Mouse (Mus musculus): ENCODE measurements around the gene Fsip1. TPM values are rescaled to one million over a fixed set of nuclear protein-coding genes. Genes with fewer than 3 reads are reported as not detected.
A peak's percentile ranks its signal among the peaks of the same experiment; 100 is the strongest.

The Fsip1 gene
- polyA plus RNA-seq, 1 experiment from 2014 or later: 4.5 TPM

GRCm38 (mm10) chr2:118263914-118264201 is 7.1 kb upstream of the Fsip1 start:
- ATAC-seq: no peak
- Histone ChIP-seq H3K4me2 (ENCODE audit: low read length) (no peak overlapping the region), H3K9me3 (ENCODE audit: control insufficient read depth, low read length) (no peaks in the 10 kb centered on the region), H3K9ac (replicated peaks; ENCODE audit: low read depth, low read length) (no peak overlapping the region), H3K36me3 (ENCODE audit: control insufficient read depth, insufficient read depth) (no peaks in the 10 kb centered on the region), H3K27me3 (replicated peaks; ENCODE audit: control insufficient read depth, insufficient read depth, low read length) (no peaks in the 10 kb centered on the region), H3K4me3 (replicated peaks; ENCODE audit: low read length) (no peak overlapping the region), H3K4me1 (replicated peaks; ENCODE audit: control insufficient read depth, insufficient read depth, low read length) (peaks cover 5% of the 10 kb centered on the region; the same call in 1 of the 2 replicates), H3K27ac (ENCODE audit: low read length) (no peak overlapping the region)
- WGBS: 63% methylated on average over 2 of the region's 2 CpGs

DNA sequence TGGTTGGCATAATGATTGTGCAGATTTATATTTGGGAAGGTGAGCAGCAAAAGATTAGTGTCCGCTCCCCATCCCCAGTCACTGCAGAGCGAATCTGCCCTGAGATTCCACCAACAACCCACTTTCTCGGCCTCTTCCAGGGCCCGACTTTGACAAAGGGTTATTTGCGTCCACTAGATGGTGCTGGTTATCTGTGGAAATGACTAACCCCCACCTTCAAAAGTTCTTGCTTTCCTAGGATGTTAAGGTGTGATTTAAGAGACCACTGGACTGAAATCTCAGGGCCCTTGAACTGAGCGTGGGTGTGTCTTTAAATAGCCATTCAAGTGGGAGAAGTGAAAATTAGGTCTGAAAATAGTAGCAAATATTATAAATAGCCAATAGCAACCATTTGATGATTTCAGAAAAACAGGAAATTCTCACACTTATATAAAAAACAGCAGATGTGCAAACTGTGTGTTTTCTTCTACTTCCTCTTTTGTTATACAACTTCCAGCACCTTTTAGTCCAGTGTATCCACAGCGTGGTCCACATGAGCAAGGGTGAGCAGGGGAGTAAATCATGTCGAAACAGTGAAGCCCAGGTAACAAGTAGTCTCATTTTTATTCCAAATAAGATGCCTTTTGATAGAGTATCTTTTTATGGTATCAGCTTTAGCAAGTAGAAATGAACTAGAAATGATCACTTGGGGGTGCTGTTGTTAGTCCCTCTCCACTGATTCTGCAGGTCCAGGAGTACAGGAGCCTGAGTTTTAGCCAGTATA is 6.6 kb upstream of the Fsip1 start:
- Histone ChIP-seq H3K27ac (ENCODE audit: low read length) (peak overlapping the region; percentile 71), H3K9ac (replicated peaks; ENCODE audit: low read depth, low read length) (no peak overlapping the region), H3K36me3 (ENCODE audit: control insufficient read depth, insufficient read depth) (no peaks in the 10 kb centered on the region), H3K4me3 (replicated peaks; ENCODE audit: low read length) (no peak overlapping the region), H3K4me1 (replicated peaks; ENCODE audit: control insufficient read depth, insufficient read depth, low read length) (peaks cover 5% of the 10 kb centered on the region; the same call in 1 of the 2 replicates), H3K27me3 (replicated peaks; ENCODE audit: control insufficient read depth, insufficient read depth, low read length) (no peaks in the 10 kb centered on the region), H3K9me3 (ENCODE audit: control insufficient read depth, low read length) (no peaks in the 10 kb centered on the region), H3K4me2 (ENCODE audit: low read length) (peak overlapping the region; percentile 32)
- WGBS: 19% methylated on average over 8 of the region's 8 CpGs
- peak; percentile 75 for ATAC-seq

GRCm38 (mm10) chr2:118262673-118263072 is 5.9 kb upstream of the Fsip1 start:
- ATAC-seq: peak; percentile 90
- Histone ChIP-seq H3K4me1 (replicated peaks; ENCODE audit: control insufficient read depth, insufficient read depth, low read length) (peaks cover 5% of the 10 kb centered on the region; the same call in 1 of the 2 replicates), H3K9me3 (ENCODE audit: control insufficient read depth, low read length) (no peaks in the 10 kb centered on the region), H3K9ac (replicated peaks; ENCODE audit: low read depth, low read length) (no peak overlapping the region), H3K4me3 (replicated peaks; ENCODE audit: low read length) (no peak overlapping the region), H3K27me3 (replicated peaks; ENCODE audit: control insufficient read depth, insufficient read depth, low read length) (no peaks in the 10 kb centered on the region), H3K27ac (ENCODE audit: low read length) (peak overlapping the region; percentile 71), H3K36me3 (ENCODE audit: control insufficient read depth, insufficient read depth) (no peaks in the 10 kb centered on the region), H3K4me2 (ENCODE audit: low read length) (peak overlapping the region; percentile 32)
- 42% methylated on average over 8 of the region's 8 CpGs for WGBS

DNA sequence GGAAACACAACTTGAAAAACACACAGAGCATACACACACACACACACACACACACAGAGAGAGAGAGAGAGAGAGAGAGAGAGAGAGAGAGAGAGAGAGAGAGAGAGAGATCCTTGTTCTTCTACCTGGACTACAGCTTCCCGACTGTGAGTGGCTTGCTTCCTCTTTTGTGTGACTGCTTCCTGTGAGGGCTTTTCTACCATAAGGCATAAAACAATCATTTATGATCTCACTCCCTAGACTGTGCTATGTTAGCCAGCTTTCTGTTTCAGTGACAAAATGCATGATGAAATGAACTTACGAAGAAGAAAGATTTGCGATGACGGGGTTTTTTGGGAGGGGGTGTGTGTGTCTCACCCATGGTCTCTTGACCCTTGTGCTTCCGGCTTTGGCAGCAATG is 3.0 kb upstream of the Fsip1 start:
- Histone ChIP-seq H3K4me3 (replicated peaks; ENCODE audit: low read length) (no peak overlapping the region), H3K36me3 (ENCODE audit: control insufficient read depth, insufficient read depth) (no peaks in the 10 kb centered on the region), H3K4me2 (ENCODE audit: low read length) (no peak overlapping the region), H3K27me3 (replicated peaks; ENCODE audit: control insufficient read depth, insufficient read depth, low read length) (no peaks in the 10 kb centered on the region), H3K27ac (ENCODE audit: low read length) (no peak overlapping the region), H3K9ac (replicated peaks; ENCODE audit: low read depth, low read length) (no peak overlapping the region), H3K4me1 (replicated peaks; ENCODE audit: control insufficient read depth, insufficient read depth, low read length) (peaks cover 7% of the 10 kb centered on the region), H3K9me3 (ENCODE audit: control insufficient read depth, low read length) (no peaks in the 10 kb centered on the region)
- no peak for ATAC-seq
- 87% methylated on average over 5 of the region's 5 CpGs for WGBS

DNA sequence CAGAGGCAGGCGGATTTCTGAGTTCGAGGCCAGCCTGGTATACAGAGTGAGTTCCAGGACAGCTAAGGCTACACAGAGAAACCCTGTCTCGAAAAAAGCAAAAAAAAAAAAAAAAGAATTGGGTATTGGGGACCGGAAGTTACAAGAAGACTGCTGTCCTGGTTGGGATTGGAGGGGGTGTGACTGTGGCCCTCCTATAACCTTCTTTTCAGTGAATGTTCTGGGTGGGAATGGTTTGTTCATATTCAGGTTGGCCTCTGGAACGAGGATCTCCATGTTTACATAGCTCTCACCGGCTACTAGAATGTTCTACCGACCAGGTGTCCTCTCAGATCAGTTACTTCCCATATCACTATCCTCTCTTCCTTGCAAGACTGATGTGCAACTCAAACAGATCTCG is 328 bp upstream of the Fsip1 start:
- H3K27ac ChIP-seq (ENCODE audit: low read length): no peak overlapping the region
- ATAC-seq: no peak
- peaks cover 7% of the 10 kb centered on the region for H3K4me1 ChIP-seq (replicated peaks; ENCODE audit: control insufficient read depth, insufficient read depth, low read length)
- H3K9ac ChIP-seq (replicated peaks; ENCODE audit: low read depth, low read length): no peak overlapping the region
- no peaks in the 10 kb centered on the region for H3K9me3 ChIP-seq (ENCODE audit: control insufficient read depth, low read length)
- no peaks in the 10 kb centered on the region for H3K27me3 ChIP-seq (replicated peaks; ENCODE audit: control insufficient read depth, insufficient read depth, low read length)
- WGBS: 81% methylated on average over 8 of the region's 8 CpGs
- H3K4me2 ChIP-seq (ENCODE audit: low read length): peak overlapping the region; percentile 75
- no peaks in the 10 kb centered on the region for H3K36me3 ChIP-seq (ENCODE audit: control insufficient read depth, insufficient read depth)
- H3K4me3 ChIP-seq (replicated peaks; ENCODE audit: low read length): peak overlapping the region; percentile 48

- WGBS: 73% methylated on average over 8 of the region's 8 CpGs
- H3K4me1 ChIP-seq (replicated peaks; ENCODE audit: control insufficient read depth, insufficient read depth, low read length): peaks cover 3% of the 10 kb centered on the region; the same call in 1 of the 2 replicates
- no peak for ATAC-seq
- H3K27me3 ChIP-seq (replicated peaks; ENCODE audit: control insufficient read depth, insufficient read depth, low read length): no peaks in the 10 kb centered on the region
- no peaks in the 10 kb centered on the region for H3K36me3 ChIP-seq (ENCODE audit: control insufficient read depth, insufficient read depth)
- no peaks in the 10 kb centered on the region for H3K9me3 ChIP-seq (ENCODE audit: control insufficient read depth, low read length)
- no peak overlapping the region for H3K4me2 ChIP-seq (ENCODE audit: low read length)
- no peak overlapping the region for H3K4me3 ChIP-seq (replicated peaks; ENCODE audit: low read length)
- no peak overlapping the region for H3K9ac ChIP-seq (replicated peaks; ENCODE audit: low read depth, low read length)
- H3K27ac ChIP-seq (ENCODE audit: low read length): no peak overlapping the region
Observed at GRCm38 (mm10) chr2:118254516-118254915, 2.2 kb downstream of the Fsip1 start.

GRCm38 (mm10) chr2:118248966-118249365 is 7.8 kb downstream of the Fsip1 start:
- no peak overlapping the region for H3K4me2 ChIP-seq (ENCODE audit: low read length)
- H3K4me3 ChIP-seq (replicated peaks; ENCODE audit: low read length): no peak overlapping the region
- 76% methylated on average over 12 of the region's 12 CpGs for WGBS
- H3K9ac ChIP-seq (replicated peaks; ENCODE audit: low read depth, low read length): no peak overlapping the region
- H3K4me1 ChIP-seq (replicated peaks; ENCODE audit: control insufficient read depth, insufficient read depth, low read length): no peaks in the 10 kb centered on the region
- no peaks in the 10 kb centered on the region for H3K9me3 ChIP-seq (ENCODE audit: control insufficient read depth, low read length)
- no peaks in the 10 kb centered on the region for H3K27me3 ChIP-seq (replicated peaks; ENCODE audit: control insufficient read depth, insufficient read depth, low read length)
- H3K36me3 ChIP-seq (ENCODE audit: control insufficient read depth, insufficient read depth): no peaks in the 10 kb centered on the region
- ATAC-seq: no peak
- H3K27ac ChIP-seq (ENCODE audit: low read length): no peak overlapping the region

- no peaks in the 10 kb centered on the region for H3K9me3 ChIP-seq (ENCODE audit: control insufficient read depth, low read length)
- no peak overlapping the region for H3K9ac ChIP-seq (replicated peaks; ENCODE audit: low read depth, low read length)
- 76% methylated on average over 2 of the region's 2 CpGs for WGBS
- no peaks in the 10 kb centered on the region for H3K27me3 ChIP-seq (replicated peaks; ENCODE audit: control insufficient read depth, insufficient read depth, low read length)
- H3K4me3 ChIP-seq (replicated peaks; ENCODE audit: low read length): no peak overlapping the region
- no peaks in the 10 kb centered on the region for H3K4me1 ChIP-seq (replicated peaks; ENCODE audit: control insufficient read depth, insufficient read depth, low read length)
- no peak overlapping the region for H3K4me2 ChIP-seq (ENCODE audit: low read length)
- no peak overlapping the region for H3K27ac ChIP-seq (ENCODE audit: low read length)
- no peaks in the 10 kb centered on the region for H3K36me3 ChIP-seq (ENCODE audit: control insufficient read depth, insufficient read depth)
- ATAC-seq: no peak
Observed at GRCm38 (mm10) chr2:118248016-118248415, 8.8 kb downstream of the Fsip1 start.

- Histone ChIP-seq H3K9me3 (ENCODE audit: control insufficient read depth, low read length) (no peaks in the 10 kb centered on the region), H3K9ac (replicated peaks; ENCODE audit: low read depth, low read length) (no peak overlapping the region), H3K4me3 (replicated peaks; ENCODE audit: low read length) (no peak overlapping the region), H3K4me1 (replicated peaks; ENCODE audit: control insufficient read depth, insufficient read depth, low read length) (no peaks in the 10 kb centered on the region), H3K27ac (ENCODE audit: low read length) (no peak overlapping the region), H3K36me3 (ENCODE audit: control insufficient read depth, insufficient read depth) (no peaks in the 10 kb centered on the region), H3K4me2 (ENCODE audit: low read length) (no peak overlapping the region), H3K27me3 (replicated peaks; ENCODE audit: control insufficient read depth, insufficient read depth, low read length) (no peaks in the 10 kb centered on the region)
- WGBS: 10% methylated on average over 10 of the region's 10 CpGs
- ATAC-seq: peak; percentile 77
Observed at GRCm38 (mm10) chr2:118245914-118246313, 10.9 kb downstream of the Fsip1 start.

DNA sequence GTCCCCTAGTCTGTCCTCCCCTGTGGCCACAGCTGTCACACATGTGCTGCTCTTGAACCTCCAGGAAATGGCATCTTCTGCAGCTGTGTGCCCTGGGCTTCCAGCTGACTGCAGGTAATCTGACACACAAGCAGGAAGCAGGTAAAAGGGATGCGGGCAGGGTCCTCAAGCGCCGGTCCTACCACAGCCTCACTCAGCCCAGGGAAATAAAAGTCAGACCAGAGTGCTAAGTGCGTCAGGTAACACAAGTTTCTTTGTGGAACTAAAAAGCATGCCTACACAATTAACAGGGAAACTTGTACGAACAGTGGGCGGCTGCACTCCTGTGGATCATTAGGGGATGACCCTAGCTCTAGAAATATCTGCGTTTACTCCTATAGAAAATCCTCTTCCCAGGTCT is 20.6 kb downstream of the Fsip1 start:
- Histone ChIP-seq H3K36me3 (ENCODE audit: control insufficient read depth, insufficient read depth) (no peaks in the 10 kb centered on the region), H3K4me1 (replicated peaks; ENCODE audit: control insufficient read depth, insufficient read depth, low read length) (peaks cover 3% of the 10 kb centered on the region; the same call in 1 of the 2 replicates), H3K9me3 (ENCODE audit: control insufficient read depth, low read length) (no peaks in the 10 kb centered on the region), H3K9ac (replicated peaks; ENCODE audit: low read depth, low read length) (no peak overlapping the region), H3K4me2 (ENCODE audit: low read length) (no peak overlapping the region), H3K27ac (ENCODE audit: low read length) (no peak overlapping the region), H3K27me3 (replicated peaks; ENCODE audit: control insufficient read depth, insufficient read depth, low read length) (no peaks in the 10 kb centered on the region), H3K4me3 (replicated peaks; ENCODE audit: low read length) (no peak overlapping the region)
- ATAC-seq: no peak
- WGBS: 78% methylated on average over 7 of the region's 7 CpGs

Measured in forebrain, embryonic 16.5 days (tissue).